Mouse (Mus musculus) spleen, adult 2 months (tissue): ENCODE data around the gene Pla1a. TPM values are rescaled to one million over a fixed set of nuclear protein-coding genes. Genes with fewer than 3 reads are reported as not detected.

Experiments
- DNase-seq, 2 experiments: peaks; one replicate each; pipeline versions ENCODE4 v3.0.0 to v3.0.0-alpha.2; 2012 to 2021; ENCODE audit warnings: low spot score in 2 of 2, low read depth in 1 of 2
- H3K27ac ChIP-seq: fragments of 200-500 bp; 2 replicates; pipeline ENCODE4 v1.5.1; 2012; ENCODE audit warnings: low read length, inconsistent platforms; ENCODE audit not compliant: insufficient read depth
- H3K27me3 ChIP-seq: fragments of 200-500 bp; 2 replicates; pipeline ENCODE4 v1.6.1; 2012; ENCODE audit warnings: mild to moderate bottlenecking, moderate library complexity, low read length, inconsistent platforms; ENCODE audit not compliant: control insufficient read depth, insufficient read depth
- H3K36me3 ChIP-seq: fragments of 200-500 bp; 2 replicates; pipeline ENCODE4 v1.6.1; 2012; ENCODE audit warnings: mild to moderate bottlenecking, low read length, inconsistent platforms; ENCODE audit not compliant: control insufficient read depth, insufficient read depth
- H3K4me1 ChIP-seq: fragments of 200-500 bp; 2 replicates; pipeline ENCODE4 v1.6.1; 2011; ENCODE audit warnings: inconsistent platforms; ENCODE audit not compliant: control insufficient read depth, insufficient read depth, insufficient read length
- H3K4me3 ChIP-seq: fragments of 200-500 bp; 2 replicates; pipeline ENCODE4 v1.5.1; 2011; ENCODE audit warnings: mild to moderate bottlenecking, inconsistent platforms; ENCODE audit not compliant: insufficient read depth, insufficient read length; ENCODE audit errors: extremely low read depth
- CTCF ChIP-seq: fragments of 200-500 bp; IDR thresholded peaks from 2 replicates; pipeline ENCODE4 v1.5.1; 2011; ENCODE audit warnings: mild to moderate bottlenecking, inconsistent platforms; ENCODE audit not compliant: insufficient read depth, insufficient read length, insufficient replicate concordance; ENCODE audit errors: extremely low read depth
- POLR2A ChIP-seq: fragments of 200-500 bp; IDR thresholded peaks from 2 replicates; pipeline ENCODE4 v1.6.1; 2011; ENCODE audit warnings: low read depth, low read length, inconsistent platforms
- WGBS: fragments of 180-500 bp; shearing (Covaris S2); methylation state at CpG from one replicate; pipeline ENCODE4 v1.1.7; 2018; 5-methylcytosine and 5-hydroxymethylcytosine counted together
- polyA plus RNA-seq: library from polyadenylated mRNA; depleted of rRNA; stranded (reverse); fragments of >200 nt; gene quantifications from 2 replicates; pipeline ENCODE4 v1.2.3, GENCODE M21; 2012

Gene Pla1a
- polyA plus RNA-seq, 1 experiment: 0.88 TPM

DNA sequence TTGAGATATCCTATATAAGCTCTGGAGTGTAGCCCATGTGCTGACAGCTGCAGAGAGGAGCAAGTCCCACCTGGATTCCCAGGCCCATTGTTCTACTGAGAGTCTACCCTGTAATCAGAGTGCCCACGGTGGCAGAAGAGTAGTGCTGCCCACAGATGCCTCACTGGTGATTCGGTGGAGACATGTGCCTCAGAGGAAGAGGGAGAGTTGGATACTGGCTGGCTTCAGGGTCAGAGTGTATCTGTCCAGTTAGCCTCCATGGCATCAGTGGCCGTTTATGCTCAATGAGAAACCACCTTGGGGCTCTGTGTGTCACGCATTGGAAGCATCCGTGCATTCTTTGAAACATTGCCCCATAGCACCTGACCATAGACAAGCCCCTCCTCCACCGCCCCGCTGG, 69.3 kb downstream of the Pla1a start:
- H3K4me1 ChIP-seq: no peaks in the 10 kb centered on the region

DNA sequence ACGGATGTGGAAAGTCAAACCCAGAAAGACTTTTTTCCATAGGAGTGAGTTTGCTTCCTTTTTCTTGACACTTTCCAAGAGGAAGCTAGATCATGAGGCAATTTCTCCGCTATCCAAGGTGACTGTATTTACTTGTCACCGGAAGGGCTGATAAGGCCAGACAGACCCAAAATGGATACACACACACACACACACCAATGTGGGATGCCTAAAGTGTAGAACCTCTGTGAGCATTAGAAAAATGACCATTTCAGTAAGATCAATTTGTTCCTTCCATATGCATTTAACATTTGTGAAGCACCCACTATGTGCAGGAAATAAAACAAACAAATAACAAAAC, 69.7 kb downstream of the Pla1a start:
- Histone ChIP-seq H3K27ac (no peak overlapping the region), H3K27me3 (no peaks in the 10 kb centered on the region), H3K36me3 (no peaks in the 10 kb centered on the region), H3K4me3 (no peak overlapping the region), H3K4me1 (no peaks in the 10 kb centered on the region)
- TF ChIP-seq CTCF (no peak), POLR2A (no peak)
- 78% methylated on average over 3 of the region's 3 CpGs for WGBS
- DNase-seq: no peak

More for the DNA sequence above, 69.3 kb downstream of the Pla1a start:
- 85% methylated on average over 7 of the region's 7 CpGs for WGBS
- no peak overlapping the region for H3K4me3 ChIP-seq
- H3K27me3 ChIP-seq: no peaks in the 10 kb centered on the region
- no peaks in the 10 kb centered on the region for H3K36me3 ChIP-seq
- no peak overlapping the region for H3K27ac ChIP-seq
- no peak for TF ChIP-seq POLR2A
- no peak for DNase-seq

DNA sequence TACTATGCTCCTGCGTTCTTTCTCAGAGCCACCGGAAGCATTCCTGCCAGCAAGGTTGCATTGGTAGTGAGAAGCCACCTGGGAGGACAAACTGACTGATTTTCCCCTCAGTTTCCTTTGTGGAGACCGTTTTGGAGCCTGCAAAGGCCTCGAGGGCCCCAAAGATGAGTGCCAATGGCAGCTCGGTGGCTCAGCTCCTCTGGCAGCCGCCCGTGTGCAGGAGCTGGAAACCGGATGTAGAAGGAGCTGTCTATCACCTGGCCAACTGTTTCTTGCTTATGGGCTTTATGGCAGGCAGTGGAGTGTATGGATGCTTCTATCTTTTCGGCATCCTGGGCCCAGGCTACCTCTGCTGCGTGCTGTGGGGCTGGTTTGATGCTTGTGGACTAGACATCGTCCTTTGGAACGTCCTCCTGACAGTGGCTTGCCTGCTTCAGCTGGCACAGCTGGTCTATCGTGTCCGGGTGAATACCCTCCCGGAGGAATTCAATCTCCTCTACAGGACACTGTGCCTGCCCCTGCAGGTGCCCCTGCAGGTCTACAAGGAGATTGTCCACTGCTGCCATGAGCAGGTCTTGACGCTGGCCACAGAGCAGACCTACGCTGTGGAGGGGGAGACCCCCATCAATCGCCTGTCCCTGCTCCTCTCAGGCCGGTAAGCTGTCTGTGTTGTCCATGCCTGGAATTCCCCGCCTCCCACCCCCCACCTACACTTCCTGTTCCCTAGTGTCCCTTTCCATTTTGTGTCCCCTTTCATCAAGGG, 70.3 kb downstream of the Pla1a start:
- Histone ChIP-seq H3K4me3 (no peak overlapping the region), H3K27me3 (no peaks in the 10 kb centered on the region), H3K4me1 (no peaks in the 10 kb centered on the region), H3K27ac (no peak overlapping the region), H3K36me3 (no peaks in the 10 kb centered on the region)
- 90% methylated on average over 20 of the region's 20 CpGs for WGBS
- no peak for TF ChIP-seq POLR2A
- no peak for TF ChIP-seq CTCF
- DNase-seq: no peak

DNA sequence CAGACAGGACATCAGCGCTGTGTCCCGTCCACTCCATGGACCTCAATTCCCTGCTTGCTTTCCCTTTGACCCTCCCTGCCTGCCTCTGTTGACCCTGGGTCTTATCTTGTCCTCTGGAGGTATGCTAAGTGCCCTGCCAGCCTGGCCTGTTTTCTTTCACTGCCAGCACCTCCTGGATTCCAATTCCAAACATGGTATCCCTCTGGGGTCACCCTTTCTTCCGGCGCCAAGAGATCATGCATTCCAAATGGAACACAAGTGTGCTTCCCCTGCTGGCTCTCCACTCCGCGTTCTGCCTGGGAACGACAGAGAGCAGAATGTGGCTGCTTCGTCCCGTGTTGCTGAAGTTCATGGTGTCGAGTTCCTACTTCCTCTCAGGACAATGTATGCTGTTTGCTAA, 71.0 kb downstream of the Pla1a start, which contains the start of gene Popdc2:
Gene Popdc2, plus strand, starts transcription at position 277 of the 400 bp plus-strand sequence.
- no peak for DNase-seq
- no peak for TF ChIP-seq CTCF
- TF ChIP-seq POLR2A: no peak
- Histone ChIP-seq H3K27ac (no peak within 1 kb of the TSS), H3K4me3 (no peak within 1 kb of the TSS), H3K36me3 (no peaks in the 10 kb centered on the region; the same call in 1 of the 2 replicates), H3K4me1 (no peaks in the 10 kb centered on the region), H3K27me3 (no peaks in the 10 kb centered on the region)
- 79% methylated on average over 10 of the region's 10 CpGs for WGBS

DNA sequence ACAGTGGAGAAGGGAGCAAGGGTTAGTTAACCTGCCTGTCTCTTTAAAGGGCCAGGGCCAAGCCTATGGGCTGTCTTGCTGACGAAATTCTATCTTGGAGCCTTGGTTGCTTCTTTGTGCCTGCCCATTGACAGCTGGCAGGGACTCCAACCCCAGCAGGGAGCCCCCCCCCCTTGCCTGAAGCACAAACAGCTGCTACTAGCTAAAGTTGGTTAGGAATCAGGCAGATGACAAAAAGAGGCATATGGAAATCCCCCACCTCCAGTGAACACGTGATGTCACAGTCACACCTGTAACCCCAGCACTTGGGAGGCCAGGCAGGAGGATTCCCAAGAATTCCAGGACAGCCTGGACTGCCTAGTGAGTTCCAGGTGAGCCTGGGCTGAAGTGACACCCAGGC, 72.6 kb downstream of the Pla1a start:
- Histone ChIP-seq H3K27ac (no peak overlapping the region), H3K4me1 (no peaks in the 10 kb centered on the region), H3K4me3 (no peak overlapping the region), H3K27me3 (no peaks in the 10 kb centered on the region), H3K36me3 (peaks cover 5% of the 10 kb centered on the region; the same call in 1 of the 2 replicates)
- TF ChIP-seq POLR2A (no peak), CTCF (no peak)
- no peak for DNase-seq
- WGBS: 72% methylated on average over 2 of the region's 2 CpGs

DNA sequence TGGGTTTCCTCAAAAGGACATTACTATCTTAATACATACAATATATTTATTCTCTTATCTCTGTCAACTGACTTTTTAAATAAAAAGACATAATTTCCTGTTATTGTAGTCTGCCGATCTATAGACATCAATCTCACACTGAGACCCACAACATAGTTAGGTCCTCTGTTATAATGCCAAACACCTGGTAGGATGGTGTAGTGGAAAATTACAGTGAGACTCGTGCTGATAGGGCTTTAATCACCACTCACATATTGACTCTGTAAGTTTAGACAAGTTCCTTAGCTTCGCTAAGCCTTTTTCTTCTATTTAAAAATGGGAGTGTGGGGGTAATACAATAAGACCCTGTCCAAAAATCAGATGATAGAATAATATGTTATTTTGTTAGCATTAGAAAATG, 73.1 kb downstream of the Pla1a start:
- TF ChIP-seq CTCF (no peak), POLR2A (no peak)
- H3K4me1 ChIP-seq: no peaks in the 10 kb centered on the region
- no peak overlapping the region for H3K4me3 ChIP-seq
- peaks cover 6% of the 10 kb centered on the region; the same call in 1 of the 2 replicates for H3K36me3 ChIP-seq
- no peak overlapping the region for H3K27ac ChIP-seq
- H3K27me3 ChIP-seq: no peaks in the 10 kb centered on the region
- 71% methylated on average over 3 of the region's 3 CpGs for WGBS
- DNase-seq: no peak

DNA sequence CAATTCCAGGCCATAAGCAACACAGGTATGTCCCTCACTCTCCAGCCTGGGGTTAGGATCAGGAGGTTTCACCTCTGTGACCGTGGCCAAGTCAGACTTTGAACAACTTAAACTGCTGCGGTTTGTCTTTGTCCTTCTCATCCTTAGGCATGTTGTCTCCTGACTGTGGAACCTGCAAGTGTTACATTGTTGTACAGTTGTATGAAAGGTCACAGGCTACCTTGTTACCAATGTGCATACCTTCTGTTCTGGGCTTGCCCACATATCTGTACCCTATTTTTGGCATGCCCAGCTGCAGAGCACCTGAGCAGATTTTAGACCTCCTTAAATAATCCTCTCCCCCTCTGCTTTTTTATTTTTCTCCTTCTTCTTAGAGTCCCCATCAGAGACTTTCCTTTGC, 73.7 kb downstream of the Pla1a start:
- no peak overlapping the region for H3K27ac ChIP-seq
- no peaks in the 10 kb centered on the region for H3K4me1 ChIP-seq
- peaks cover 7% of the 10 kb centered on the region; the same call in 1 of the 2 replicates for H3K36me3 ChIP-seq
- no peaks in the 10 kb centered on the region for H3K27me3 ChIP-seq
- no peak for DNase-seq
- WGBS: 97% methylated on average over 2 of the region's 2 CpGs
- H3K4me3 ChIP-seq: no peak overlapping the region
- no peak for TF ChIP-seq CTCF
- no peak for TF ChIP-seq POLR2A
